Mouse (Mus musculus) erythroblast, embryonic 14.5 days (primary cell): Measurements from ENCODE around the gene Ncbp3. TPM values are rescaled to one million over a fixed set of nuclear protein-coding genes. Genes with fewer than 3 reads are reported as not detected.
A peak's percentile ranks its signal among the peaks of the same experiment; 100 is the strongest.

Experiments used
- H3K27me3 ChIP-seq: 2 replicates; pipeline ENCODE4 v1.6.1; 2012; ENCODE audit warnings: inconsistent platforms; ENCODE audit not compliant: control insufficient read depth
- H3K36me3 ChIP-seq: 2 replicates; pipeline ENCODE4 v1.6.1; 2012; ENCODE audit warnings: mild to moderate bottlenecking, inconsistent platforms; ENCODE audit not compliant: control insufficient read depth
- H3K4me1 ChIP-seq: 2 replicates; pipeline ENCODE4 v1.6.1; 2012; ENCODE audit warnings: inconsistent platforms; ENCODE audit not compliant: control insufficient read depth
- H3K4me3 ChIP-seq: replicated peaks from 2 replicates; pipeline ENCODE3; 2012; ENCODE audit warnings: moderate library complexity, mild to moderate bottlenecking, inconsistent platforms
- H3K9me3 ChIP-seq: 2 replicates; pipeline ENCODE4 v1.6.1; 2012; ENCODE audit warnings: low read length, inconsistent platforms, mixed read lengths; ENCODE audit not compliant: control insufficient read depth
- GATA1 ChIP-seq: IDR thresholded peaks from 2 replicates; pipeline ENCODE4 v1.6.1; 2012; ENCODE audit warnings: low read length, inconsistent platforms, mixed read lengths
- TAL1 ChIP-seq: IDR thresholded peaks from 3 replicates; pipeline ENCODE4 v1.6.1; 2012; ENCODE audit warnings: low read length, inconsistent platforms, mixed read lengths
- polyA plus RNA-seq: library from polyadenylated mRNA; stranded (reverse); fragments of >175 nt; gene quantifications from 2 replicates; pipeline ENCODE4 v1.2.3, GENCODE M21; 2012

The Ncbp3 gene
- polyA plus RNA-seq, 1 experiment, result 0.34 TPM

DNA sequence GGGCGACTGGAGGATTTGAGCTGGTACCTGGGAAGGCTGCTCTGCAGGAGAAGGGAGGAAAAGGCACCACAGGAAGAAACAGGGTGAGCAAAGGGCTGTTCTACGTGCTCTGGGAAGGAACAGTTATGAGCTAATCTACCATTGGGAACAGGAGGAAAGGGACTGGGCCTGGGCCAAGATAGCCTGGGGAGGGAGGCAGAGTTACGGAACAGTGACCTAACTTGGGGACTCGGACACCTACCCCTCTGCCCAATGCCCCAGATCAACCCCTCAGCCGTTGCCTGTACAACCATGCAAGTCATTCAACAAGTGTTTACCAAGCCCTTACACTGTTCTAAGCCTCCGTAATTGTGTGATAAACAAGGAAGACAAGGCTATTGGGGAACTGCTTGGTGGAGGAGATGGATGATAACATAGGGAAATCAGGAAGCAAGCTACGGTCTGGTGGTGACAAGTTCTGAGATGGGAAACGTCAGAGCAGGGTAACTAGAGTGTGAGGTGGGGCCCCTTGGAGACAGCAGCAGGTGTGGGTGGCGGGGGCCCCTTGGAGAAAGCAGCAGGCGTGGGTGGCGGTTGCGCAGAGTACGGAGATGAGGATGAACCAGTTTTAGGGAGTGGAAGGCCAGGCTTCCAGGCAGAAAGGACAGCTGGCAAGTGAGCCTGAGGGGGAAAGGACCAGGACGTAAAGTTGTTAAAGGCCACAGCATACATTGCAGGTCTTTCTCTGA is 61.5 kb downstream of the Ncbp3 start:
- Histone ChIP-seq H3K27me3 (no peaks in the 10 kb centered on the region), H3K4me1 (peaks cover 8% of the 10 kb centered on the region), H3K4me3 (no peak overlapping the region), H3K36me3 (no peaks in the 10 kb centered on the region), H3K9me3 (no peaks in the 10 kb centered on the region)
- TF ChIP-seq TAL1 (no peak), GATA1 (no peak)

DNA sequence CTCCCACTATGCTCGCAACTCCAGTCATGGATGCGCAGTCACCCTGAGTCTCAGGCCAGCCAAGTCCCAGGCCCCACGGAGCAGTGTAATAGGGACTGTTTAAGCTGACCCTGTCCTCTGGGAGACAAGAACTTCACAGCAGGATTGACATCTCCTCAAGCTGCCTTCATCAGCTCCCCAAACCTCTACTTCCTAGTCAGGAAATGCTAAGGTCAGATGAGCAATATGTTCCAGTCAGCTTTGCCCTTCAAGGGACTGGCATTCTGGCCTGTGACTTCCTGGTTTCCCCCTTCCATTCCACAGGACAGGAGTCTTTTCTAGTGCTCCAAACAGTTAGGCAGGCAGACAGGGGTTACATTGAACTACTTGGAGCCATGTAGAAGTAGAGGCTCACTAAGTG is 62.4 kb downstream of the Ncbp3 start:
- Histone ChIP-seq H3K4me1 (peaks cover 8% of the 10 kb centered on the region), H3K36me3 (no peaks in the 10 kb centered on the region), H3K27me3 (no peaks in the 10 kb centered on the region), H3K9me3 (no peaks in the 10 kb centered on the region), H3K4me3 (no peak overlapping the region)
- no peak for TF ChIP-seq GATA1
- no peak for TF ChIP-seq TAL1

- TF ChIP-seq GATA1 (no peak), TAL1 (no peak)
- H3K4me3 ChIP-seq, result no peak overlapping the region
- peaks cover 8% of the 10 kb centered on the region for H3K4me1 ChIP-seq
Measured at GRCm38 (mm10) chr11:73111414-73111813, 63.8 kb downstream of the Ncbp3 start.

GRCm38 (mm10) chr11:73126495-73126894 is 78.9 kb downstream of the Ncbp3 start:
- TF ChIP-seq GATA1, result no peak
- TF ChIP-seq TAL1, result no peak
- Histone ChIP-seq H3K9me3 (no peaks in the 10 kb centered on the region), H3K27me3 (no peaks in the 10 kb centered on the region), H3K36me3 (peaks cover 43% of the 10 kb centered on the region), H3K4me1 (peaks cover 4% of the 10 kb centered on the region), H3K4me3 (no peak overlapping the region)

More at GRCm38 (mm10) chr11:73111414-73111813, 63.8 kb downstream of the Ncbp3 start:
- Histone ChIP-seq H3K27me3 (no peaks in the 10 kb centered on the region), H3K9me3 (no peaks in the 10 kb centered on the region), H3K36me3 (no peaks in the 10 kb centered on the region)

DNA sequence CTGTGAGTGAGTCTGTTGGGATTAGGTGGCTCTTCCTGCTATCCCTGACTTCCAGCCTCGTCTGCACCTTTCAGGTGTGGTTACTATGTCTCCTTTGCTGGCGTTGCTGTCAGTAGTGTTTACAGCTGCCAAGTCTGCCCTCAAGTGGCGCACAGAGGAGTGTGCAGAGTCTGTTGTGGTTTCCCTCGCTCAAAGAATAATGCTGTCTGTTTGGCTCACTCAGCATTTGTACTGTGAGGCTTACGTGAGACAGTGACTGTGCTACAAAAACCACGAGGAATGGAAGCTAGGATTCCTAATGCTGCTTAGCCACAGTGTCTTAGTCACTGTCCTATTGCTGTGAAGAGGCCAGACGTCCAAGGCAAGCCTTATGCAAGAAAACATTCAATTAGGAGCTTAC is 83.4 kb downstream of the Ncbp3 start:
- Histone ChIP-seq H3K27me3 (no peaks in the 10 kb centered on the region), H3K4me3 (no peak overlapping the region), H3K36me3 (peaks cover 76% of the 10 kb centered on the region), H3K4me1 (peaks cover 42% of the 10 kb centered on the region), H3K9me3 (no peaks in the 10 kb centered on the region)
- TF ChIP-seq TAL1, result no peak
- TF ChIP-seq GATA1, result no peak

DNA sequence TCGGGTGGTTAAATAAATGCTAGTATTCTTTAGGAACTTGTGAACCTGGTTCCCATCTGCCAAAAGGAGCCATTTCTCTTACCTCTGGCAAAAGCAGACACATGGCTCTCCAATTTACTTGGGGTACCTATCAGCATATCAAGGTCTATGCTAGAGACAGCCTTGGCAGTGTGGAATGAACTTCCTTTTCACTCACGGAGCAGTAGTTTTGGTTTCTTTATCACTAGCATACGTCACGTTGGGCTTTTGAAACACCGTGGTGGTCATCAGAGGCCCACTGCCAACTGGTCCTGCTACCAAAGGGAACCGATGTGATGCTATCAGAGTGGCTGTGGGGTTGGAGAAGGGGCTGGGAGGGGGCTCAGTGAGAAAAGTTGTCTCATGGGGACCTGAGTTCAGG is 85.4 kb downstream of the Ncbp3 start:
- Histone ChIP-seq H3K9me3 (no peaks in the 10 kb centered on the region), H3K4me3 (peak overlapping the region; percentile 14), H3K27me3 (no peaks in the 10 kb centered on the region), H3K4me1 (peaks cover 54% of the 10 kb centered on the region), H3K36me3 (peaks cover 72% of the 10 kb centered on the region)
- TF ChIP-seq GATA1, result no peak
- no peak for TF ChIP-seq TAL1

GRCm38 (mm10) chr11:73134222-73134621 is 86.6 kb downstream of the Ncbp3 start:
- Histone ChIP-seq H3K4me3 (peak overlapping the region; percentile 79), H3K9me3 (no peaks in the 10 kb centered on the region), H3K4me1 (peaks cover 60% of the 10 kb centered on the region), H3K27me3 (no peaks in the 10 kb centered on the region), H3K36me3 (peaks cover 67% of the 10 kb centered on the region)
- TF ChIP-seq TAL1, result no peak
- TF ChIP-seq GATA1, result no peak

DNA sequence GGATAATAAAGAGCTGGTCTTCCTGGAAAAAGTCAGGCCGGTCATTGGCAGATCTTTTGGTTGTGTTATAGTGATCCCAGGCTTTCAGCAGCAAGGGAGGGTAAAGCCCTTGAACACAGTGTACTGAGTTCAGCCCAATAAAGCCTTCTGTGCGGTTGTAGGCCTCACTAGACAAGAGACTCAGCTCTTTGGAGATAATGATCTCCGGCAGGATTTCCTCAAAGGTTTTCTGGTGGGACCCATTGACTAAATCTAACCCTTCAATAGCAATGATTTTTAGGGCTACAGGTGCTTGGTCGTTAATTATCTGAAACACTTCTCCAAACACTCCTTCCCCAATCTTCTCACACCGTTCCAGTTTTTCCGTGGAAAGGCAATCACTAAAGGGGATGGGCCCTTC is 89.0 kb downstream of the Ncbp3 start:
- H3K27me3 ChIP-seq, result no peaks in the 10 kb centered on the region
- peaks cover 56% of the 10 kb centered on the region for H3K4me1 ChIP-seq
- H3K9me3 ChIP-seq, result no peaks in the 10 kb centered on the region
- TF ChIP-seq GATA1, result 0 out of 2 replicates have a peak, but pooled peaks have one; percentile 46
- TF ChIP-seq TAL1, result no peak
- H3K4me3 ChIP-seq, result peak overlapping the region; percentile 79
- H3K36me3 ChIP-seq, result peaks cover 47% of the 10 kb centered on the region

DNA sequence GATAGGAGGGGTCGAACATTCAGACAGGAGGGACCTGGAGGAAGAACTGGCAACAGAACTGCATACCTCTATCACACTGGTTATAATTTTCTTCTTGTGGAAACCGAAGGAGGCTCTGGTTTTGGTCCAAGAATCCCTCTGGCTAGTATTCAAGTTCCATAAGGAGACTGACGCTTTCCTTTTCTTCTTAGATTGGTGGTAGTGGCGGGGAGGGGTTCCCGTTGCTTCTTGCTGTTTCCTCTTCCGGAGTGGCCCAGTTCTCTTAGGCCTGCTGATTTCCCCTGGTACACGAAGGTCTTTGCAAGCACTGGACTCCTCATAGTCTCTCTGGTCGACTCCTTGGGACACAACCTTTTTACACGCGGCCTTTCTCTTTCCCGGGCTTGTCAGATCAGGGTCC is 89.5 kb downstream of the Ncbp3 start:
- Histone ChIP-seq H3K36me3 (peaks cover 43% of the 10 kb centered on the region), H3K9me3 (no peaks in the 10 kb centered on the region), H3K4me1 (peaks cover 56% of the 10 kb centered on the region), H3K4me3 (peak overlapping the region; percentile 79), H3K27me3 (no peaks in the 10 kb centered on the region)
- no peak for TF ChIP-seq TAL1
- TF ChIP-seq GATA1, result no peak
